Mouse (Mus musculus) layer of hippocampus, postnatal 10 days (tissue): ENCODE results near the gene Olfr569. TPM values are rescaled to one million over a fixed set of nuclear protein-coding genes. Genes with fewer than 3 reads are reported as not detected.

ENCODE experiments used
- DNase-seq, 2 experiments: peaks; one replicate each; pipeline ENCODE4 v3.0.0; 2021; ENCODE audit warnings: low spot score in 2 of 2
- long read RNA-seq: library from polyadenylated mRNA; stranded (forward); transcript quantifications from one replicate; pipeline ENCODE4 v2.0.0, GENCODE M21; 2023
- total RNA-seq, 2 experiments: library from RNA; stranded (reverse); gene quantifications; 2 replicates each; pipeline ENCODE4 v1.2.3; 2021

Olfr569 gene
- not detected for total RNA-seq
- long read RNA-seq = 0 reads

- DNase-seq = no peak
Observed at GRCm38 (mm10) chr7:102890782-102891181, at the start of gene Olfr569. Gene Olfr569 (minus strand): TSS chr7:102890882.

- DNase-seq = no peak
Observed at GRCm38 (mm10) chr7:102927105-102927504, 36.4 kb upstream of the Olfr569 start.

- no peak for DNase-seq
Observed at GRCm38 (mm10) chr7:102924109-102924508, 33.4 kb upstream of the Olfr569 start, which contains the start of gene Olfr572. Gene Olfr572 (plus strand): TSS chr7:102924409.

GRCm38 (mm10) chr7:102919632-102920031 is 28.9 kb upstream of the Olfr569 start:
- DNase-seq = peak in 1 of 2 experiments; percentile 12

GRCm38 (mm10) chr7:102917032-102917875 is 26.6 kb upstream of the Olfr569 start, which contains the start of gene Olfr571:
Gene Olfr571 (minus strand): TSS chr7:102917536.
- no peak for DNase-seq

- no peak for DNase-seq
Observed at GRCm38 (mm10) chr7:102916405-102916804, 25.7 kb upstream of the Olfr569 start.

GRCm38 (mm10) chr7:102915261-102915660 is 24.6 kb upstream of the Olfr569 start:
- DNase-seq = no peak

- no peak for DNase-seq
Observed at GRCm38 (mm10) chr7:102876822-102877221, 13.9 kb downstream of the Olfr569 start, which contains the start of gene Olfr568. Gene Olfr568 (plus strand): TSS chr7:102877122.

- no peak for DNase-seq
Observed at GRCm38 (mm10) chr7:102858665-102859064, 32.0 kb downstream of the Olfr569 start, which contains the start of gene Olfr566. Gene Olfr566 (minus strand): TSS chr7:102858765.

- no peak for DNase-seq
Observed at GRCm38 (mm10) chr7:102855807-102856206, 34.9 kb downstream of the Olfr569 start.

Other genes starting within 250 kb of the Olfr569 start
- not detected for gene Olfr555, start 232.1 kb downstream of the Olfr569 start, total RNA-seq
- gene Olfr556, start 226.0 kb downstream of the Olfr569 start, total RNA-seq = not detected
- 1 to 10 TPM; 6.2 to 7.5 TPM for gene Trim68, start 203.6 kb downstream of the Olfr569 start, total RNA-seq
- not detected for gene Olfr557, start 195.0 kb downstream of the Olfr569 start, total RNA-seq
- under 1 TPM; 0.34 to 0.49 TPM for gene Olfr558, start 188.7 kb downstream of the Olfr569 start, total RNA-seq
- gene Olfr33, start 171.8 kb downstream of the Olfr569 start, total RNA-seq = not detected
- not detected for gene Olfr559, start 163.4 kb downstream of the Olfr569 start, total RNA-seq
- not detected for gene Olfr560, start 131.5 kb downstream of the Olfr569 start, total RNA-seq
- gene Olfr78, start 131.4 kb downstream of the Olfr569 start, total RNA-seq = under 1 TPM; 0.23 to 0.76 TPM
- not detected for gene Olfr561, start 119.7 kb downstream of the Olfr569 start, total RNA-seq
- not detected for gene Olfr564, start 87.4 kb downstream of the Olfr569 start, total RNA-seq
- gene Olfr566, start 32.1 kb downstream of the Olfr569 start, total RNA-seq = not detected
- not detected for gene Olfr568, start 13.8 kb downstream of the Olfr569 start, total RNA-seq
- not detected for gene Olfr570, start 3.7 kb upstream of the Olfr569 start, total RNA-seq
- not detected for gene Olfr571, start 26.7 kb upstream of the Olfr569 start, total RNA-seq
- gene Olfr572, start 33.5 kb upstream of the Olfr569 start, total RNA-seq = not detected
- not detected for gene Olfr573-ps1, start 51.7 kb upstream of the Olfr569 start, total RNA-seq
- gene Olfr574, start 57.6 kb upstream of the Olfr569 start, total RNA-seq = not detected
- gene Olfr575, start 67.9 kb upstream of the Olfr569 start, total RNA-seq = not detected
- not detected for gene Olfr576, start 71.8 kb upstream of the Olfr569 start, total RNA-seq
- not detected for gene Olfr577, start 85.1 kb upstream of the Olfr569 start, total RNA-seq
- gene Olfr578, start 98.4 kb upstream of the Olfr569 start, total RNA-seq = not detected
- not detected for gene Olfr582, start 147.1 kb upstream of the Olfr569 start, total RNA-seq
- gene Olfr583, start 160.4 kb upstream of the Olfr569 start, total RNA-seq = not detected
- gene Olfr584, start 191.0 kb upstream of the Olfr569 start, total RNA-seq = not detected
- not detected for gene Olfr585, start 206.8 kb upstream of the Olfr569 start, total RNA-seq
- not detected for gene Olfr586, start 234.8 kb upstream of the Olfr569 start, total RNA-seq
- not detected for gene Olfr588-ps1, start 250.0 kb upstream of the Olfr569 start, total RNA-seq